Mouse (Mus musculus) cortical plate, adult 2 months (tissue): ENCODE results near the gene Arl6ip5.

Experiments
- CTCF ChIP-seq: fragments of 200-500 bp; IDR thresholded peaks from 2 replicates; pipeline ENCODE4 v1.5.1; 2011; ENCODE audit warnings: mild to moderate bottlenecking, control low read depth, low read length; ENCODE audit not compliant: insufficient read depth; ENCODE audit errors: extremely low read depth
- POLR2A ChIP-seq: fragments of 200-500 bp; IDR thresholded peaks from 2 replicates; pipeline ENCODE4 v1.6.1; 2011; ENCODE audit warnings: mild to moderate bottlenecking, low read length, control low read depth; ENCODE audit not compliant: insufficient read depth; ENCODE audit errors: extremely low read depth

GRCm38 (mm10) chr6:97220672-97221071 lies 10.2 kb downstream of the Arl6ip5 start:
- TF ChIP-seq CTCF (no peak), POLR2A (no peak)
